Mouse (Mus musculus) embryonic facial prominence, embryonic 14.5 days (tissue): ENCODE measurements around the gene Prkce. TPM values are rescaled to one million over a fixed set of nuclear protein-coding genes. Genes with fewer than 3 reads are reported as not detected.
A peak's percentile ranks its signal among the peaks of the same experiment; 100 is the strongest.

Experiments
- ATAC-seq: fragments of 200-750 bp; cut with Nextera tagmentation; 2 replicates; pipeline ENCODE4 v1.8.0; 2017; ENCODE audit warnings: low read depth, moderate number of reproducible peaks, moderate TSS enrichment
- DNase-seq: peaks from one replicate; pipeline ENCODE4 v3.0.0-alpha.2; 2015; ENCODE audit warnings: low spot score
- H3K27ac ChIP-seq: fragments of 300-500 bp; sonication (generic); replicated peaks from 2 replicates; pipeline ENCODE4 v1.5.1; 2014; ENCODE audit warnings: low read depth, mild to moderate bottlenecking, low read length, moderate library complexity
- H3K27me3 ChIP-seq: fragments of 300-500 bp; sonication (generic); replicated peaks from 2 replicates; pipeline ENCODE4 v1.6.1; 2014; ENCODE audit warnings: low read length; ENCODE audit not compliant: control insufficient read depth, insufficient read depth
- H3K36me3 ChIP-seq: fragments of 300-500 bp; sonication (generic); 2 replicates; pipeline ENCODE4 v1.6.1; 2014; ENCODE audit warnings: low read length, mixed read lengths; ENCODE audit not compliant: control insufficient read depth, insufficient read depth
- H3K4me1 ChIP-seq: fragments of 300-500 bp; sonication (generic); 2 replicates; pipeline ENCODE4 v1.6.1; 2014; ENCODE audit warnings: antibody characterized with exemption, low read length; ENCODE audit not compliant: control insufficient read depth, insufficient read depth
- H3K4me2 ChIP-seq: fragments of 300-500 bp; sonication (generic); 2 replicates; pipeline ENCODE4 v1.6.1; 2014; ENCODE audit warnings: low read depth, mild to moderate bottlenecking, low read length, moderate library complexity, mixed read lengths
- H3K4me3 ChIP-seq: fragments of 300-500 bp; sonication (generic); 2 replicates; pipeline ENCODE4 v1.5.1; 2014; ENCODE audit warnings: low read depth, mild to moderate bottlenecking, low read length
- H3K9ac ChIP-seq: fragments of 300-500 bp; sonication (generic); 2 replicates; pipeline ENCODE4 v1.6.1; 2014; ENCODE audit warnings: low read depth, mild to moderate bottlenecking, low read length, moderate library complexity, mixed read lengths
- H3K9me3 ChIP-seq: fragments of 300-500 bp; sonication (generic); 2 replicates; pipeline ENCODE4 v1.6.1; 2016; ENCODE audit warnings: low read length; ENCODE audit not compliant: control insufficient read depth
- WGBS: fragments of 180-500 bp; shearing (Covaris S2); extraction: QIAGEN DNeasy Blood & Tissue Kit; methylation state at CpG from one replicate; pipeline ENCODE4 v1.1.7; 2014; 5-methylcytosine and 5-hydroxymethylcytosine counted together
- polyA plus RNA-seq: library from polyadenylated mRNA; unstranded; fragments of >200 nt; fragmentation: Nextera tagmentation; extraction: Ambion mirVana; gene quantifications from 2 replicates; pipeline ENCODE4 v1.2.1, GENCODE M21; 2014

The Prkce gene
- polyA plus RNA-seq, 1 experiment from 2014 or later = 9.7 TPM

DNA sequence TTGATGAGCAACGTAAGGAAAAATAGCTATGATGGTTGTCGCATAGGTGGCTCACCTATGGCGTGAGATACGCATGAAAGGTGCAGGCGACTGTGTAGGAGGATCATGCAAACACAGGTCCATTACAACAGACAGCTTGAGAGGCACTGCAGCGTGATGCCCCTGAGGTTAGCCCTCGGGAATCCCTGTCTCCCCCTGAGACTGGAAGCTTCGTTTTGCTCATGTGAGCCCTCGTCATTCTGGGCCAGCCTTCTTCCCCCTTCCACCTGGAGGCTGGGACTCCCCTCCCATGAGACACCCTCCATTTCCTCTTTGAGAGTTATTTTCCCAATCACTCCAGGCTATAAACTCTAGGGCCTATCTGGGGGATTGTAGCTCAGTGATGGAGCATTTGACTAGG is 213.9 kb downstream of the Prkce start:
- WGBS = 77% methylated on average over 9 of the region's 9 CpGs
- H3K36me3 ChIP-seq = no peaks in the 10 kb centered on the region
- no peaks in the 10 kb centered on the region for H3K27me3 ChIP-seq
- no peak overlapping the region for H3K4me3 ChIP-seq
- no peak; the same call in 1 of the 2 replicates for ATAC-seq
- H3K4me2 ChIP-seq = no peak overlapping the region
- H3K9ac ChIP-seq = no peak overlapping the region
- DNase-seq = peak; percentile 35
- no peaks in the 10 kb centered on the region for H3K9me3 ChIP-seq
- H3K27ac ChIP-seq = no peak overlapping the region
- H3K4me1 ChIP-seq = peaks cover 36% of the 10 kb centered on the region

GRCm38 (mm10) chr17:86382885-86383284 is 215.3 kb downstream of the Prkce start:
- Histone ChIP-seq H3K27ac (no peak overlapping the region), H3K9me3 (no peaks in the 10 kb centered on the region)

DNA sequence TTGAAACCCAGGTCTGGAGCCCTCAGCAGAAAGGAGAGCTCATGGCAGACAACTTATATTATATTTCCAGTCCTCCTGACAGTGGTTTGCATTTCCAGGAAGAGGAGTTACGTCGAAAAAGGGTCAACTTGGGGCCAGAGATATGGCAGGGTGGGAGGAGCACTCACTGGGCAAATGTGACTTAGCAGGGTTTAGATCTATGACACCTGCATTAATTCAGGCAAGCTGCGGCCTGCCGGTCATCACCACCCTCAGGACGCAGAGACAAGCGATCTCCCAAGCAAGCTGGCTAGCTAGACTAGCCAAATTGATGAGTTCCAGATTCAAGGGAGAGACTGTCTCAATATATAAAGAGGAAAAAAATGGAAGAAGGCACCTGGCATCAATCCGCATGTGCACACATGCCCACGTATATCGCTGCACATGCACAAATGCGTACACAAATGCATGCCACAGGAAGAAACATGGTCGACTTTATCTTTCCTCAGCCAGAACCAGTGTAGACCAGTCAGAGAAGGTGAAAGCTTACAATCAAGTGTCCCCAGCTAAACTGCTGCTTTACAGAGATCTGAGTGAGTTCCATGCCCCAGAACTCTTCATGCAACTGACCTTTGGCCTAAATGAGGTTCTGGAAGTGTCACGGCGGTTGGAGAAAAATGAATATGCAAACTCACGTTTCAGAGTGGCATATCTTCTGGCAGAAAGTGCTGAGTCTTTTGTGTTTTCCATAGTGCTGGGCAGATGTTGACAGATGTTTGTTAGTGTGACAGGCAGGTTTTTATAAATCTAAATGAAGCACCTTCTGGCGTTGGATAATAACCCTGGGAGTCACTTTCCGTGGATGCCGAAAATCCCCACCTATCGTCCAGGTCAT is 216.4 kb downstream of the Prkce start:
- Histone ChIP-seq H3K27me3 (no peaks in the 10 kb centered on the region), H3K4me3 (no peak overlapping the region), H3K9ac (no peak overlapping the region), H3K9me3 (no peaks in the 10 kb centered on the region), H3K4me1 (peaks cover 29% of the 10 kb centered on the region), H3K4me2 (no peak overlapping the region), H3K36me3 (no peaks in the 10 kb centered on the region), H3K27ac (no peak overlapping the region)
- no peak for DNase-seq
- WGBS = 63% methylated on average over 18 of the region's 18 CpGs
- ATAC-seq = no peak

More at GRCm38 (mm10) chr17:86382885-86383284, 215.3 kb downstream of the Prkce start:
- WGBS = 6% methylated on average over 2 of the region's 2 CpGs
- no peaks in the 10 kb centered on the region for H3K36me3 ChIP-seq
- H3K9ac ChIP-seq = no peak overlapping the region
- DNase-seq (peak; percentile 77), ATAC-seq (0 out of 2 replicates have a peak, but pooled peaks have one; percentile 67)
- no peak overlapping the region for H3K4me3 ChIP-seq
- peaks cover 36% of the 10 kb centered on the region for H3K4me1 ChIP-seq
- no peaks in the 10 kb centered on the region for H3K27me3 ChIP-seq
- H3K4me2 ChIP-seq = no peak overlapping the region

DNA sequence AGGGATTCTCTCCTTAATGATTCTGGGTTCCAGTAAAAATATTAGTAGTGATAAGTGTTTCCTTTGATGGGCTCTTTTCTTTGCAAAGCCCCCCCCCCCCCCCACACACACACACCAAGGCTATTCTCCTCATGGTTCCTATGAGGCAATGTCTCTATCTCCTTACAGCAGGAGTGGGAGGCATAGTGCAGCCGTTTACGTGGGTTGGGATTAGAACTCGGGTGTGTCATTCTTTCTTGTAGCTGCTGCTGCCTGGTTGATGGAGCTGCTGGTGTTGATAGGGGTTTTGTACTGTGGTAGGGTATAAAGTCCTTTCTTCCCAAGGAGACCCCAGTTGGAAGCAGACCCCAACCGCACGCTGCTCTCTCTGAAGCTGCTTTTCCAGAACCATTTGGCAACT is 224.9 kb downstream of the Prkce start:
- H3K4me1 ChIP-seq = no peaks in the 10 kb centered on the region
- no peak overlapping the region for H3K4me2 ChIP-seq
- no peaks in the 10 kb centered on the region for H3K27me3 ChIP-seq
- no peak for ATAC-seq
- no peak for DNase-seq
- H3K27ac ChIP-seq = no peak overlapping the region
- WGBS = 86% methylated on average over 5 of the region's 5 CpGs
- no peak overlapping the region for H3K4me3 ChIP-seq
- H3K36me3 ChIP-seq = no peaks in the 10 kb centered on the region
- H3K9ac ChIP-seq = no peak overlapping the region
- no peaks in the 10 kb centered on the region for H3K9me3 ChIP-seq

DNA sequence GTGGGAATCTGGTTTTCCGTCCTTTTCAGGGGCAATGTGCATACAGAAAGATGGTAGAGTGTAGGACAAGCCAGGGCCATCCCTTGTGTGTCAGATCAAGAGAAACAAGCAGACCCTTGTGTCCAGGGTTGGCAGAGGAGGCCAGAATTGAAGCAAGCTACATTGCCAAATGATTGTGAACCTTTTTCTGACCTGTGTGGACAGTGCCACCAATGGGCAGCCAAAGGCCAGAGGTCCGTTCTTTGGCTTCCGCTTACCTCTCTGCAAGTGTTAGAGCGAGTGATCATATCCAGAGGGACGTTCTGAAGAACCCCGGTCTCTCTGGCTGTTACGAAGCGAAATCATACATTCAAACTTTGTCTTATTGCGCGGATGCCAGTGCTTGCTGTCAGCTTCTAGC is 225.6 kb downstream of the Prkce start:
- H3K4me1 ChIP-seq = no peaks in the 10 kb centered on the region
- no peaks in the 10 kb centered on the region for H3K9me3 ChIP-seq
- 94% methylated on average over 10 of the region's 10 CpGs for WGBS
- H3K9ac ChIP-seq = no peak overlapping the region
- no peak overlapping the region for H3K4me3 ChIP-seq
- no peak for ATAC-seq
- no peak overlapping the region for H3K27ac ChIP-seq
- H3K27me3 ChIP-seq = no peaks in the 10 kb centered on the region
- H3K36me3 ChIP-seq = no peaks in the 10 kb centered on the region
- no peak overlapping the region for H3K4me2 ChIP-seq
- no peak for DNase-seq

DNA sequence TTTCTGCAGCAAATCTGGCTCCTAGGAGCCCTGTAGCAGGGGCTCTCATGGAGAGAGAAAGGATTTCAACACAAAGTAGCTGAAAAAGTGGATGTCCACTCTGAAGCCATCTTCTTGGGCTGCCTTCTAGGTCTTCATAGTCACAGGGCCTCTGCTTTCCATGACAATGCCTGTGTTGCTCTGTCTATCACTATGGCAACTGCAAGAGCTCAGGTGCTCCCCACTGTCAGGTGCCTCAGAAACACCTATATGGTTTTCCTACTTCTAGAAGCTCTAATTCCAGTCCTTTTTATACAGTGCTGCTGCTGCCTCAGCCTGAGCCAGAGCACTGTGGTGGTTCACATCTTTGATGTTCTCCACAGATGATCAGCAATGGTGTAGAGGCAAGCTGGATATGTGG is 229.5 kb downstream of the Prkce start:
- H3K4me3 ChIP-seq = no peak overlapping the region
- no peaks in the 10 kb centered on the region for H3K9me3 ChIP-seq
- no peak overlapping the region for H3K9ac ChIP-seq

DNA sequence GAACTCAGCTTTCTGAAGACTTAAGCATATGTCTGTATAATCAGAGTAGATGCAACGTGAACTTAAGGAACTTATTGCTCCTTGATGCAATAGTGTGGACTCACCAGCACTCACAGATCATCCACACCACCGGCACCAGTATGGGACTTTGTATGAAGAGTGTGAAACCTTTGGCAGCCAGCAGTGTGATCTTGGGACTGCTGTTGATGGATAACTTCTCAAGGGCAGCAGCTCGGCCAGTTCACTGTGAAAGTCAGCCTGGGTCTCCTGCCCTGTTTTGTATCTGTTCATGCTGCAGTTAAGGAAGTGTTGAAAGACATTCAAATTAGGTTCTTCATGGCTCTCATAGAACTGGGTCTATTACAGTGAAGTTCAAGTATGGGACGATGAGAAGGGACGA is 230.1 kb downstream of the Prkce start:
- Histone ChIP-seq H3K4me1 (no peaks in the 10 kb centered on the region), H3K9ac (no peak overlapping the region), H3K36me3 (no peaks in the 10 kb centered on the region), H3K27ac (no peak overlapping the region), H3K4me2 (no peak overlapping the region), H3K27me3 (no peaks in the 10 kb centered on the region), H3K9me3 (no peaks in the 10 kb centered on the region), H3K4me3 (no peak overlapping the region)
- ATAC-seq (no peak), DNase-seq (no peak)
- WGBS = 73% methylated on average over 5 of the region's 5 CpGs

More for the DNA sequence above, 229.5 kb downstream of the Prkce start:
- Histone ChIP-seq H3K4me2 (no peak overlapping the region), H3K27ac (no peak overlapping the region), H3K4me1 (no peaks in the 10 kb centered on the region), H3K36me3 (no peaks in the 10 kb centered on the region), H3K27me3 (no peaks in the 10 kb centered on the region)
- no peak for DNase-seq
- no peak for ATAC-seq

DNA sequence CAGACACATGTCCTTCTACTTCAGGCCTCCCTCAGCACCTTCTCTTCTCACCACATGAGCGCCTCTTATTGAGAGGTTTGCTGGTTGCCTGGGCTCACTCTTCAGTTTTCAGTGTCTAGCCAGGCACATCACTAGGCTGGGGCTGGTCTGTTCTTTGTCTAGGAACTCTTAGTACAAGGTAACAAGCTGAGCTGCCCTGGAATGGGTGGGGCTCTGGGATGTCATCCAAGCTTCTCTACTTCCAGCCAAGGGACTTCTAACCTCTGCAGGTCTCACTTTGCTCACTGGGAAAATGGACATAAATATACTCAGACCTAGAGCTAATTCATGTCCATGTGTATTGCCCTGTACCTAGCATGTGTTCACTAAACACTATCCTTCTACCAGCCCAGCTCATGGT is 230.6 kb downstream of the Prkce start:
- WGBS = 90% methylated on average over 1 of the region's 1 CpGs
- H3K4me1 ChIP-seq = no peaks in the 10 kb centered on the region
- H3K4me3 ChIP-seq = no peak overlapping the region
- no peak for DNase-seq
- no peak overlapping the region for H3K27ac ChIP-seq
- no peak overlapping the region for H3K4me2 ChIP-seq
- ATAC-seq = no peak
- no peak overlapping the region for H3K9ac ChIP-seq
- no peaks in the 10 kb centered on the region for H3K27me3 ChIP-seq
- no peaks in the 10 kb centered on the region for H3K9me3 ChIP-seq
- no peaks in the 10 kb centered on the region for H3K36me3 ChIP-seq

DNA sequence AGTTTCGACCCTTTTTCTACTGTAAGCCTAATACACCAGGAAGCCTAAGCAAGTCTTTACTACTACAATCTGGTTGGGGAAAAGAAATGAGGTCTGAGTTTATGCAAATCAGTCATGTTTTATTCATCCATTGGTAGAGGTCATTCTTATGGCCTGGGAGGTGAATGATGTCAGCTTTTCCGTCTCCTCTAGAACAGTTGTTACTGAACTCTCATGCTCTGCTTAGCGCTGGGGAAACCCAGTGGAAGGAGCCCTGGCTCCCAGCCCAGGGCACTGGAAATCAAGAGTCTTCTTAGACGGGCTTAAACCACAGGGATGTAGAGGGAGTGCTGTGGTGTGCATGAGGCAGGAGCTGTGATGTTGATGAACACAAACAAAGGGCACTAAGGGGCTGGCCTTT is 232.4 kb downstream of the Prkce start:
- peaks cover 7% of the 10 kb centered on the region; the same call in 1 of the 2 replicates for H3K4me1 ChIP-seq
- no peak overlapping the region for H3K4me3 ChIP-seq
- H3K4me2 ChIP-seq = no peak overlapping the region
- no peaks in the 10 kb centered on the region for H3K9me3 ChIP-seq
- H3K27me3 ChIP-seq = no peaks in the 10 kb centered on the region
- peak; percentile 45 for DNase-seq
- 68% methylated on average over 4 of the region's 4 CpGs for WGBS
- H3K9ac ChIP-seq = no peak overlapping the region
- H3K36me3 ChIP-seq = no peaks in the 10 kb centered on the region
- ATAC-seq = no peak
- no peak overlapping the region for H3K27ac ChIP-seq
